In genomic region chr4:100411841-100412539, GRCm38 (mm10) we compare ENCODE assay signal across 15 mouse cellular contexts.
DNase-seq lines count a peak whose midpoint lies in the region; ATAC-seq and TF ChIP-seq lines count a peak whose summit lies in the region.
"Had no signal": no experiment of that assay in that cellular context is flagged by ENCODE, and none has a peak within 500 bp of the region (broad histone marks: within the 10 kb centered on the region; RNA-seq: fewer than 3 reads in every experiment).

No protein-coding gene starts in this region.

- TF ChIP-seq CTCF in brain, embryonic 14.5 days (IDR thresholded peaks at IDR 0.05; ENCODE audit: borderline replicate concordance, extremely low read depth, insufficient read depth, insufficient read length), result no peak

- H3K9me3 ChIP-seq in intestine, embryonic 14.5 days (ENCODE audit: control insufficient read depth, low read length), result no peaks in the 10 kb centered on the region
- no peaks in the 10 kb centered on the region for H3K9me3 ChIP-seq in intestine, embryonic 16.5 days (ENCODE audit: control insufficient read depth, low read length)
- H3K9me3 ChIP-seq in hindbrain, embryonic 15.5 days, result no peaks in the 10 kb centered on the region
- H3K9me3 ChIP-seq: neural tube, embryonic 13.5 days had no signal

- H3K4me1 ChIP-seq in intestine, embryonic 14.5 days (replicated peaks; ENCODE audit: control insufficient read depth, insufficient read depth, low read length), result peaks cover 9% of the 10 kb centered on the region; the same call in 1 of the 2 replicates
- peaks cover 7% of the 10 kb centered on the region for H3K4me1 ChIP-seq in intestine, embryonic 16.5 days (ENCODE audit: control insufficient read depth, insufficient read depth, low read length)
- peaks cover 10% of the 10 kb centered on the region; the same call in 1 of the 2 replicates for H3K4me1 ChIP-seq in hindbrain, embryonic 15.5 days (replicated peaks)
- H3K4me1 ChIP-seq: neural tube, embryonic 13.5 days had no signal

- no peak overlapping the region for H3K4me3 ChIP-seq in intestine, embryonic 14.5 days (ENCODE audit: low read depth, low read length)
- H3K4me3 ChIP-seq in intestine, embryonic 16.5 days (ENCODE audit: low read length), result no peak overlapping the region
- no peak overlapping the region for H3K4me3 ChIP-seq in hindbrain, embryonic 15.5 days
- H3K4me3 ChIP-seq: neural tube, embryonic 13.5 days had no signal

- H3K36me3 ChIP-seq in intestine, embryonic 14.5 days (ENCODE audit: control insufficient read depth, insufficient read depth, low read length), result peaks cover 3% of the 10 kb centered on the region
- no peaks in the 10 kb centered on the region for H3K36me3 ChIP-seq in intestine, embryonic 16.5 days (ENCODE audit: control insufficient read depth, insufficient read depth, low read length)
- no peaks in the 10 kb centered on the region for H3K36me3 ChIP-seq in hindbrain, embryonic 15.5 days
- H3K36me3 ChIP-seq: neural tube, embryonic 13.5 days had no signal

- 61% methylated on average over 13 of the region's 13 CpGs for WGBS in intestine, embryonic 14.5 days
- 62% methylated on average over 13 of the region's 13 CpGs for WGBS in intestine, embryonic 16.5 days
- 30% methylated on average over 13 of the region's 13 CpGs for WGBS in hindbrain, embryonic 15.5 days

- H3K9ac ChIP-seq in intestine, embryonic 14.5 days (ENCODE audit: low read length), result no peak overlapping the region
- no peak overlapping the region for H3K9ac ChIP-seq in intestine, embryonic 16.5 days (ENCODE audit: low read depth, low read length)
- no peak overlapping the region for H3K9ac ChIP-seq in hindbrain, embryonic 15.5 days
- H3K9ac ChIP-seq: lung, embryonic 14.5 days; neural tube, embryonic 13.5 days had no signal

- no peaks in the 10 kb centered on the region for H3K27me3 ChIP-seq in intestine, embryonic 14.5 days (replicated peaks; ENCODE audit: control insufficient read depth, insufficient read depth, low read length)
- no peaks in the 10 kb centered on the region for H3K27me3 ChIP-seq in intestine, embryonic 16.5 days (replicated peaks; ENCODE audit: control insufficient read depth, insufficient read depth, low read length)
- H3K27me3 ChIP-seq in hindbrain, embryonic 15.5 days, result no peaks in the 10 kb centered on the region
- H3K27me3 ChIP-seq: neural tube, embryonic 13.5 days had no signal

- no peak for TF ChIP-seq POLR2A in brain, embryonic 14.5 days (IDR thresholded peaks at IDR 0.05; ENCODE audit: borderline replicate concordance, extremely low read depth, insufficient read depth, insufficient read length, poor library complexity, severe bottlenecking)

- no peak overlapping the region for H3K4me2 ChIP-seq in intestine, embryonic 14.5 days (ENCODE audit: low read length)
- H3K4me2 ChIP-seq in intestine, embryonic 16.5 days (ENCODE audit: low read depth, low read length), result no peak overlapping the region
- H3K4me2 ChIP-seq in hindbrain, embryonic 15.5 days, result no peak overlapping the region
- H3K4me2 ChIP-seq: lung, embryonic 14.5 days; neural tube, embryonic 13.5 days had no signal

- intact Hi-C loops in heart, postnatal 14 days (cut with DNase I), result no loop called here

- H3K27ac ChIP-seq in intestine, embryonic 14.5 days (ENCODE audit: low read depth), result no peak overlapping the region
- no peak overlapping the region for H3K27ac ChIP-seq in intestine, embryonic 16.5 days (ENCODE audit: low read length)
- 0 out of 2 replicates have a peak overlapping the region, but pooled peaks have one; percentile 25 for H3K27ac ChIP-seq in hindbrain, embryonic 15.5 days (replicated peaks)
- H3K27ac ChIP-seq: macrophage; neural tube, embryonic 13.5 days had no signal

- peak; percentile 28 for DNase-seq in intestine, embryonic 14.5 days (ENCODE audit: low spot score)
- DNase-seq in brain, embryonic 14.5 days (ENCODE audit: low read depth), result peak; percentile 28
- peak; percentile 20 for DNase-seq in retina, embryonic 14.5 days (ENCODE audit: low spot score)
- no peak for DNase-seq in spleen, postnatal 4 days (ENCODE audit: low spot score in 2 of 2)
- DNase-seq in heart, postnatal 14 days, result no peak
- DNase-seq: kidney, adult 11 months; kidney, postnatal 10 days; layer of hippocampus, adult 9-11 months; lung, embryonic 14.5 days; spleen, adult 18-20 months had no signal

- no peak for ATAC-seq in intestine, embryonic 14.5 days (replicated peaks; ENCODE audit: low FRiP score, low TSS enrichment, low read depth)
- ATAC-seq in intestine, embryonic 16.5 days, result no peak
- peak; percentile 65; the same call in 1 of the 2 replicates for ATAC-seq in hindbrain, embryonic 15.5 days (ENCODE audit: low FRiP score, low read depth)
- ATAC-seq: CD4-positive, CD25-positive, alpha-beta regulatory T cell, adult 4 months had no signal

Comparison
In these comparisons a context has a peak if more than half of its experiments do, and no peak if none do; other contexts are left out.
1. DNase-seq: peak in intestine, embryonic 14.5 days (single experiment), brain, embryonic 14.5 days (single experiment) and retina, embryonic 14.5 days (single experiment); none in spleen, postnatal 4 days (0 of 2) and heart, postnatal 14 days (0 of 2).